Mouse (Mus musculus): ENCODE results near the gene Agfg1.

The Agfg1 gene

GRCm38 (mm10) chr1:82825783-82826182 lies 13.5 kb upstream of the Agfg1 start:
- DNase-seq: no peak

DNA sequence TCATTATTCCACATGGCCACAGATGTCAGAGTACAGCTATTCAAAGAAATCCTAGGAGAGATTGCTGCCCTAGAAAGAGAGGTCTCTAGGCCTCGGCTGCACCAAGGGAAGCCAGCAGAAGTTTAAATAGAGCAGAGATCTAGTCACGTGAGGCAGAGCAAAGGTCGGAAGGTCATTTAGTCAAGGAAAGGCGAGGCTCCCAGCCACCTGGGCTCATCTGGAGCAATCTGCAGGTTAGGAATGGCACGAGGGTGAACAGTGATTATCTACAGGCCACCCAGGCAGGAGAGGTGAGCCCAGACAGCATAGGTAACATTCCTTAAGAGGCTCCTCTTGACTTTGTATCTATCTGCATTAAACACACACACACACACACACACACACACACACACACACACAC lies 12.4 kb upstream of the Agfg1 start:
- no peak for DNase-seq

DNA sequence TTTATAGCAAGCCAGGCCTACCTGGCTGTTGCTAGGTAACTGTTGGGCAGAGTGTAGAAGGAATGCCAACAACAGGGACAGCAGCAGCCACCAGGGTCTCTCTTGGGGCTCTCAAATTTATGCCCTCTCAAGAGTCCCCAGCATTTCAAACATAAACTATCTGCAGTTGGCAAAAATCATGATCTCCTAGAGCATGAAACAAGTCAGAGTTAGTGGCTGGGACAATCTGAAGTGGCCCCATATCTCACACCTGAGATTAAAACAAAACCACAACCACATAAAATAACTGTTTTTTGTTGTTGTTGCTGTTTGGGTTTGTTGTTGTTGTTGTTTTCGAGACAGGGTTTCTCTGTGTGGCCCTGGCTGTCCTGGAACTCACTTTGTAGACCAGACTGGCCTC lies 8.5 kb upstream of the Agfg1 start:
- DNase-seq: no peak

DNA sequence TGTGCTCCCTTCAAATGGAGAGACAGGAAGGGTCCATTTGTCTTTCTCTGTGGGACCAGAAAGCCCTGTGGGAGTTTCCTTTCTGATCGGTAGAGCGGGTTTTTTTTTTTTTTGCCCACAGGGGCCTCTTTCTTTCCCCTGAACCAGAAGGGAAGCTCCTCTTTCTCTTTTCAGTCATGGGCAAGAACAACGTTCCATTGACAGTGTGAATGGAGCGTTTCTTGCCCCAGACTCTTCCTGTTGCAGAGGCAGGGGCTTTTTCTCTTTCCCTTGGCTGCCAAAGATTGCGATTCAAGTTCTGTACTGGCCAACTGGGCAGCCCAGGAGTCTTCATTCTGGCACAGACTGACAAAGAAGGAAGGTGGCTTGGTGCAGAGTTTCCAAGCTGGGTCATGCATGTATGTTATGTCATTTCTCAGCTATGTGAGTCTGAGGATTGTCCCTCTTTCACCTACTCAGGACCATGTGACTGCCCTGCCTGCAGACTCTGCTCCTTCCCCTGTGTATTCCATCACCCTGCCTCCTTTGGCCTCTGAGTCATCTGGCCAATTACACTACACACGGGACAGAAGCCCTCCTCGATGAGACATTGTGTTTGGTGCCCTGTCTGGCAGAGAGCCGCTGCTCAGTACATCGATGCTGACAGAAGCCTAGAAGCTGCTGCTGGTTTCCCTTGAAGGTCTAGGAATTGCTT lies 7.6 kb upstream of the Agfg1 start:
- DNase-seq: no peak

- peak; percentile 21 for DNase-seq
Measured at GRCm38 (mm10) chr1:82832495-82833021, 6.7 kb upstream of the Agfg1 start.

DNA sequence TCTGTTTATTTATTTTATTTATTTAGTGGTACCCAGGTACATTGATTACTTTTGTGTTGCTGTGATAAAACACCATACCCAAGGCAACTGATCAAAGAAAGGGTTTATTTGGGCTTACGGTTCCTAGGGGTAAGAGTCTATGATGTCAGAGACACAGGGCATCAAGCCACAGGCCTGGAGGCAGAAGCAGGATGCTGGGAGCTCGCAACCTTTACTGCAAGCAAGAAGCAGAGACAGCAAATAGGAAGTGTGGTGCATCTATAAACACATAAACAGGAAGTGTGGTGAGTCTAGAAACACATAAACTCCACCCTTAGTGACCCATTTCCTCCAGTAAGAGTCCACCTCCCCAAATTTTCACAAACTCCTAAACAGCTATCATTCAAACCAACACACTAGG lies 5.8 kb upstream of the Agfg1 start:
- DNase-seq: no peak

DNA sequence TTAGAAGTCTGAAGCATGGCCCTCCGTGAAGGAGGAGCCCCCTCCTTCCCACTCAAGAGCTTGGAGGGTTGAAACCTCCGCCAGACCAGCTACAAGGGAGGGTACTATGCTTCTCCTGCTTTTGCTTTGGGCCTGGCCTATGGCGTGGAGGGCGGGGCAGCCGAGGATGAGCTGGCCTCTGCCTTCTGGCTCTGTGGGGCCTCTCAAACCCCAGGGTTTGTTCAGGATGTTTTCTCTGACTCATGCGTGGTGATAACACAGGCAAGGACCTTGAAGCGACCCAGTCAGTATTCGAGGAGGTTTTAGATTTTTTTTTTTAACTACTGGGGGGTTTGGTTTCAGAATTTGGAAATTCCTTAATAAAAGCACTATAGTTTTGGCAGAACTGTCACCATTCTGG lies 4.7 kb upstream of the Agfg1 start:
- DNase-seq: no peak

DNA sequence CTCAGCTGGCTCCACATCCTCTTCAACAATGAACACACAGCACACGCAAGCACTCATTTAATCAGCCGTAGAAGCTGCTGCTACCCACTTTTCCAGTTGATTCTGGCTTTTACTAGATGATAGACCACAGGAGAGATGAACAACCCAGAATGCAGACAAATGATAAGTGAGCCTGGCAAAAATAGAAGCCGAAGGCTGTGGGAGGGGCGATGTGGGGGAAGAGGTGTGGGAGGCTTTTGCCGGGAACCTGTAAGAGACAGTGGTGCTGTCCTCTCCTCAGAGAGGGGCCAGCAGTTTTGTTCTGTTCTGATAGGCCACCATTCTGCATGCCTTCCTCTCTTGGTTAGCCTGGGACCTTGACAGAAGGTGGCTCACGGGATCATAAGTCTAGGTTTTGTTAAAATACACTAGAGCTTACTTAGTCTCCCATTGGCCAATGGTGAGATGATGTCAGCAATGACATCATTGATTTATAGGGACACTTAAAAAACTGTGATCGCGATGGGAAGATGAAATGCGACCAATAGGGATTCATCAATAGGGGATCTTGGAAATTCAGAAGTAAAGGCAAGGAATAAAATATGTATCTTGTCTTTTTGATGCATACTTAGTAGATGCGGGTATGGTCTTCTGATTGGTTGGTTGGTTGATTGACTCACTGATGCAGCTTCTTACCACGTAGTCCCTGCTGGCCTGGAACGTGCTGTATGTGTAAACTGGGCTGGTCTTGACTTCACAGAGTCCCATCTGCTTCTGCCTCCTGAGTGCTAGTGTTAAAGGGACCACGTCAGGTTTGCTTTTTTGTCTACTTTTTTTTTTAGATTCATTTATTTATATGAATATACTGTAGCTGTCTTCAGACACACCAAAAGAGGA lies 2.7 kb upstream of the Agfg1 start:
- DNase-seq: no peak

DNA sequence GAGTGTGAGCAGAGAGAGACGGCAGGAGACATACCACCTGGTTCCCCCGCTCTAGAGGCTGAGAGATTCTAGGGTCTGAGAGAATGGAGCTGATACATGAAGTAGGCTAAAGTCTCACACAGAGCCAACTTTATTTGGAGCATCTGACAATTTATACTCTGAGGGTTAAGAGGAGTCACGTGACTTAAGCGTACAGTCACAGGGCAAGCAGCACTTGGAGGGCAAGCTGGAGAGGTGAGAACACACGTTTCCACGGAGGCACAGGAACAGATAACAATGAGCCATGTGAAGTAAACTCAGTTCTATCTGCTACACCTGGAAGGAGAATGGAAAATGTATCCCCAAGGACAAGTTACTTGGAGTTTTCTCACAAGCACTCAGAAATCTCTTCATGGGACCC lies 1.7 kb upstream of the Agfg1 start:
- DNase-seq: no peak

DNA sequence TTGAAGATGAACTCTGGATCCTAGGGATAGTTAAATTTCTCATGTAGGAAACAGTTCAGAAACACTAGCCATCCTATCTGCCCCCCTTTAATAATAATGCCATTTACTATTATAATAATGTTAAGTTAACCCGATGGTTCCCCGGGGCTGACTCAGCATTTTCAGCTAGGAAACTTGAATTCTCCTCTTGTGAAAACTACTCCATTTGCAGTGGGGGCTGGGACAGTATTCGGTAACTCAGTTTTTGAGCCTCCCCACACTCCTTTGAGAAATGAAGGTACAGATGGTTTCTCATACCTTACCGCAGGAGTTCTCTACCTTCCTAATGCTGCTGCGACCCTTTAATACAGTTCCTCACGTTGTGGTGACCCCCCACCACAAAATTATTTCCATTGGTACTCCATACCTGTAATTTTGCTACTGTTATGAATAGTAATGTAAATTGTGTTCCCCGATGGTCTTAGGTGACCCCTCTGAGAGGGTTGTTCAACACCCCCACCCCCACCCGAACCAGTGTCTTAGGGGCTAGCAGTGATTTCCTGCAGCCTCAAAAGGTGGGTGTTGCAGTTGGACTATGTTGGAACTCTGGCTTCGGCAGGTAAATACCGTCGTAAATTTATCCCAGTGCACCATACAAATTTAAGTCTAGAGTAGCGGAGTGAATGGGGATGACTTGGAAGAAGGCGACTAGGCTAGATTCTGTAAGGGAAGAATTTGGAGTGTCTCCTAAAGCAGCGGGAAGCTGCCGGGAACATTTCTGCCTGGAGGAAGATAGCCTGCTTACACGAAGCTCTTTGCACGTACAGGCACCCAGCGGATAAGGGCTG lies 601 bp upstream of the Agfg1 start:
- DNase-seq: no peak

- DNase-seq: no peak
Measured at GRCm38 (mm10) chr1:82839614-82840421, 535 bp downstream of the Agfg1 start.

GRCm38 (mm10) chr1:82855729-82856128 lies 16.4 kb downstream of the Agfg1 start:
- no peak for DNase-seq

DNA sequence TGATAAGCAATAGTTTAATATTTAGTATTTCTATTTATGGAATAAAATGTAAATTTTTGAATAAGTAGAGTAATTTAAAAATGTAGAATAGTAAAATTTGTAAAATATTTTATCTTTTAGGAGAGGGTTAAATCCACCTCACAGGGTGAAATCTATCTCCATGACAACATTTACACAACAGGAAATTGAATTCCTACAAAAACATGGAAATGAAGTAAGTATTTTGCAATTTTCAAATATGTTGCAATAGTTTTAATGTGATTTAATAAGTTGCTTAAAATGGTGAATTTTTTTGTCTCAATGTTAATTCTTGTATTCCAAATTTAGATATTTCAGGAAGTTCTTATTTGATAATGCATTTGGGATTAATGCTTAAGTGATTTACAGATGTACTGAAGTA lies 19.0 kb downstream of the Agfg1 start:
- DNase-seq: no peak

DNA sequence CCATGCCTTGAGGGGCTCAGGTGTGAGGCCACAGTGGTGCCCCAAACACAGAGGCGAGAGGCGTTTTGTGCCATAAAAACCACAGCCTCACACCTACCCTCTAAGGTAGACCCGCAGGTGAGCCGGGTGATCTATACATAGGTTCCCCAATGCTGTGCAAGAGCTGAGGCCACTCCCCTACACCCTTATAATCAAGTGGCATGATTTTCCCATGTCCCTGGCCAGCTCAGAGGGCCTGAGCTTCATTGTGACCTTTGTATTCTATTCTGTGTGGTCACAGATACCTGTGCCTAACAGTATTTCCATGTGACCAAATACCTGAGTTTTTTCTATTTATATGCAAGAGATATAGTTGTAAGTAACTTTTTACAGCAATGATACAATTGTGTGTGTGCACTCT lies 21.1 kb downstream of the Agfg1 start:
- no peak for DNase-seq

DNA sequence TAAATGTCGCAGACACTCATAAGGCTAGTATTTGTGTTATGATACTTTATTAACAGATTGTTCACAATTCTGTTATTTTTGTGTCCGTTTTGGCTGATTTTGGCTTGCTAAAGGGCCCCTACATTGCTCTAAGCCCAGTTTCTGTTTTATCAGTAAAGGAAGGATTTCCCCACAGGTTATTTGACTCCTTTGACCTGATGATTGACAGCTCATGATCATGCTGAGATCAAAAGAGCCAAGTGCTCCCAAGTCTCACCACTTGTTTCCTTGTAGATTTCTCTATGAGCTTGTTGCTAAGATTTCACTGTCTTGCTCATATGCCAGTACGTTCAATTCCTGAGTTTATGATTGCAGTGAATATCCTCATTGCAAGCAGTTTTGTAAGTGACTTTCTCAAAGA lies 30.9 kb downstream of the Agfg1 start:
- DNase-seq: no peak

GRCm38 (mm10) chr1:82879172-82879571 lies 39.9 kb downstream of the Agfg1 start:
- DNase-seq: no peak

- DNase-seq: no peak
Measured at GRCm38 (mm10) chr1:82880196-82880595, 40.9 kb downstream of the Agfg1 start.

GRCm38 (mm10) chr1:82893269-82893668 lies 54.0 kb downstream of the Agfg1 start:
- DNase-seq: no peak

DNA sequence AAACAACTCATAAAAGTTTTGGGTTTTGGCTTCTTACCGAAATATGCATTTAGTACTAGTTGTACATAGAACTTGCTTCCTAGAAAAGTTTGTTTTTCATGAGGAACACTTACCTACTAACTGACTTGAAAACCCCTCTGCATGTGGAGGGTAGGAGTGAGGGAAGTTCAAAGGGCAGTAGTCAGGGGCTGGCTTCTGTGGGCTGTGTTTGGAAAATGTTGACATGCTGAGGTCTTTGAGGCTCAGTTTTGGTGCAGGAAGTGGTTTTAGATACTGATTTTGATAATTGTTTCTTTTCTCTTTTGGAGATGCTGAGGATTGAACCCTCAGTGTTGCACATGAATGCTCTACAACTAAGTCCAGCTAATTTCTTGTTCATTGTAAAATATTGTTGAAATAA lies 61.3 kb downstream of the Agfg1 start:
- no peak for DNase-seq

DNA sequence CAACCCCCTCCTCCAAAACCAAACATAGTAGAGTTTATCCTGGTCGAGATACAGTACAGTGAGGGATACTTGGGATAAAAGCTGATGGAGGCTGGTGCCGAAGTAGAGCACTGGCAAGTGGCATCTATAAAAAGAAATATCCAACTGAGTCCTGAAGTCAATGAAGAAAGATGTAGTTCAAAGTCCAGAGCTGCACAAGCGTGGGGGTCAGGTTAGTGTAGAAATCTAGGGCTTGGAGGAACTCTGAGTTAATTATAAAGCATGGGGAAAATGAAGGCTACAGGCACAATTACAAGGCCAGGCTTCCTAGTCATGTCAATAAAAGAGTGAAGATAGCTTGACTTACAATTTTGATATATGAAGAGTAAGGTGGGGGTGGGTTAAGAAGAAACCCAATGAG lies 61.9 kb downstream of the Agfg1 start:
- no peak for DNase-seq

DNA sequence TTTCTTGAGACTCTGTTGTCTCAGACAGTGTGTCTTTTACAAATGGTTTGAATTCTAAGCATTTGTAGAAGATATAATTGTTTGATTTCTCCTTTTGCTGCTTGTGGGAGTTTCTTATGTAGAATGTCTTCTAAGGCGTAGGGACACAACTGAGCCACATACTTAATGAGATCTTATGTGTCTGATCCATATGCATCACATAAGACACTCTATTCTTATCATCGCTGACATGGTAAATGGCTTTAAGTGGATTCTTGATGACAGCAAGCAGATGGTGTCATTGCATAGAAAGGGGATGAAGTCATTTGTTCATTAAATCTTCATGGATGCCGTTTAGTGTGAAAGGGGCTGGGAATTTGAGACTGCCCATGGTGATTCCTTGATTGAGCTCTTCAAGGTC lies 66.6 kb downstream of the Agfg1 start:
- no peak for DNase-seq

- no peak for DNase-seq
Measured at GRCm38 (mm10) chr1:82913025-82913424, 73.7 kb downstream of the Agfg1 start, which contains the start of gene A030005L19Rik. A030005L19Rik (plus strand) TSS chr1:82913325.

Data from spleen, adult 18-20 months (tissue).